Mouse (Mus musculus) frontal cortex, adult (tissue): ENCODE measurements around the gene Irf2.

ENCODE experiments used
- ATAC-seq: cut with Nextera tagmentation; 2 replicates; pipeline ENCODE4 v1.9.2; 2017; ENCODE audit warnings: mild to moderate bottlenecking, moderate library complexity, mixed read lengths; ENCODE audit not compliant: low TSS enrichment

Irf2 gene

DNA sequence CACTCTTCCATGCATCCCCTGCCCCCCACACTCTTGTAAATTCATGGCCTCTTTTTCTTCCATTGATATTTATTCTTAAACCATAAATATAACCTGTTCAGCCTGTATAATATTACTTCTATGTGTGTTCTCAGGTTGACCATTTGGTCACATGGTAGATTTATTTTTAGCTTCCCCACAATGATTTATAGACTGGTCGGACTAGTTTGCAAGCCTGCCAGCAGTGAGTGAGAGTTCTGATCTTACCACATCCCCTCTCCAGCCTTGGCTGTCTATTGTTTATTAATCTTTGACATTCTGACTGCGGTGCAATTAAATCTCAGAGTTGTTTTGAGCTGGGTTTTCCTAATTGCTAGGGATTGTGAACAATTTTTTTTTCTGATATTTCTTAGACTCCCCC lies 60.2 kb downstream of the Irf2 start:
- ATAC-seq, result no peak

DNA sequence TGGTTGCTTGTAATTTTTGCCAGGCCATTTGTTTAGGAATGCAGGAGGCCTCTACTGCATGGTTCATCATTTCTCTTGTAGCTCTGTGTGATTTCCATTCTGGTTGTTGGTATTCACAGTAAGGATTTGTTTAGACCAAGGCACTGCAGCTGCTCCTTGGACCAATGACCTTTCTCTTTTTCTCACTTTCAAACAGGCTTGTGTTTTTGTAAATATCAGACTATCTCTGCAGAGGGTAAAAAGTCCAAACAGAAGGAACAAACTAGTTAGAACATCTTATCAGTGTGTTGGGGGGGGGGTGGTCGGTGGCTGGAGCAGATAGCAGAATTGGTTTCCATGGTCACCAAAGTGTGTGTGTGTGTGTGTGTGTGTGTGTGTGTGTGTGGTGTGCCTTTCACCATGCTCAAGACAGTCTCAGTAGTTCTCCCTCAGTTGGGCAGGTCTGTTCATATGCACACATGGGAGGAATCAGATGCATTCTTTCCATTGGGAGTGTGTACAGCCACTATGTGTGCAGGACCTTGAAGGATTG lies 61.7 kb downstream of the Irf2 start:
- ATAC-seq, result no peak

DNA sequence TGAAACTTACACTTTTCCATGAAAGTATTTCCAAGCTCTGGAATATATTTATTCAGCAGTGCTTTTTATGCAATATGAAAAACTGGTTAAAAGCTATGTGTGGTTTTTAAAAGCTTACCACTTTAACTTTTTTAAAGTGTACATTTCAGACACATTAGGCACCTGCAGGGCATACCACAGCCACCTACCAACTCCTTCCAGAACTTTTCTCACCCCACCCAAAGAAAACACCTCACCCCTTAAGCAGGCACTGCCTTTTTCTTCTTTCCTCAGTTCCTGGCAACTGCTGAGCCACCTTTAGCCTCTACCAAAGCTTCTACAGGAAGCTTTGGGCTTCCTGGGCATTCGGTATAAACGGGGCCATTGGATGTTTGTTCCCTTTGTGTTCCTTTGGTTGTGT lies 62.5 kb downstream of the Irf2 start:
- no peak for ATAC-seq

DNA sequence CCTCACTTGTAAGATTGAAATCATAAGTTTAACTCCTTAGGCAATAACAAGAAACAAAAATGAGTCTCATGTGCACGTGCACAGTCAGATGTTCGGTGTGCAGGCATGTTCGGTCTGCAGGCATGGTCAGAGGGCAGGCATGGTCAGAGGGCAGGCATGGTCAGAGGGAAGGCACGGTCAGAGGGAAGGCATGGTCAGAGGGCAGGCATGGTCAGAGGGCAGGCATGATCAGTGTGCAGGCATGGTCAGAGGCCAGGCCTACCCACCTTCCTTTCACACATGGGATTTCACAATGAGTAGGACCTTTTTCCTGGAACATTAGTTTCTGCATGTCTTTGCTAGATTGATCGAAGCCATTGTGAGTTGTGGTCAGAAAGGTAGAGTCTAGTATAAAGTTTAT lies 65.2 kb downstream of the Irf2 start:
- ATAC-seq, result no peak

DNA sequence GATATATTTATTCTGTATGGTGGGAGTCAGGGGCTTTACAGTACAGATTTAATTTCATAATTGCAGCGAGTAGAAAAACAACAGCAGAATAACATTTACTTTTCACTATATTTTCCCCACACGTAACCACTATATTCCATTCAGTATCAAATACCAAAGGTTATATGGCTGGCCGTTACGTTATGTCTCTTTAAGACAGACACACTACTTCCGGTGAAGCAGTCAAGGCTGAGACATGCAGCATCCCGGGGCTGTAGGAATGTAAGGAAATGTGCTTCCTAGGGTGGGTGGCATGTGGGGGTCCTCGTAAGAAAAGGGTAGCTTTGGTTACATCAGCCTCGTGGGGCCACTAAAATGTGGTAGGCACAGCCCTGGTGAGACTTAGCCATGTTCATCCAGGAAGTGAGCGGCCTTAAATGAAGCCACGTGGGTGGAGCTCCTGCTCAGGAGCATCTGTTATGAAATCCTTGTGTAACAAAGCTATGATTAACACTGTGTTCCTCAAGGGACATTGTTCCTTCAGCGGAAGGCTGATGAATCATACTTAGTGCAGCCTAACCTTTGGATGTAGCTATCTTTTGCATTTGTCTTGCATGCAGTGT lies 71.6 kb downstream of the Irf2 start:
- peak; percentile 90 for ATAC-seq

DNA sequence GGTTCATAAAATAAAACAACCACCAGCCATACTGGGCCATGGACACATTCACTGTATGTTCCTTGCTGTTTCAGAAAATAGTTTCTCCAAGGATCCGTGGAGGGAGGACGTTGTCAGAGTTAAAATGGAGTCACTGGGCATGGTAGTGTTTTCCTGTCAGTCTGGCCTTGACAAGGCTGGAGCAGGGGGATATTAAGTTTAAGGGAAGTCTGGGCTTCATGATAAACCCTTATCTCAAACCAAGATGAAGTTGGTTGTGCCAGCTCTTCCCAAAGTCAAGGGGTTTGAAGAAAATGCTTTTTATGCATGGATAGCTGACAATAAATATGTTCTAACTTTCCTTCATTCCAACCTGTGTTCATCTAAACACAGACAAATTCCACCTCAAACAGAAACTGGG lies 72.4 kb downstream of the Irf2 start:
- ATAC-seq, result no peak

DNA sequence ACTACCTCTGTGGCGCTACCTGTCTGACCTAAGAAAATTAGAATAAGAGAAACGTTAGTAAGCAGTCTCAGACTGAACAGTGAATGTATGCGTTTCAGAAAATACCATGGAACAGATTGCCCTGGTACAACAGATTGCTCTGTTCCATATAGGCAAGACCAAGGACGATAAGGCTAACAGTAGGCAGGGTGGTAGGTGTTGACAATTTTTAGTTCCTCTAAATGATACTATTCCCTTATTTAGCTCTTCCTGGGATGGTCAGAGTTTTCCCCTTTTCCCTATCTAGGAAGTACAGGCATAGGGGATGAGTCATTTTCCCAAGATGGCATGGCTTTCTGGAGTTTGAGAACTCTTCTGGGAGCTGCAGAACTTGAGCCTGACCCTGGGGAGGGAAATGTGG lies 73.4 kb downstream of the Irf2 start:
- peak; percentile 71 for ATAC-seq

DNA sequence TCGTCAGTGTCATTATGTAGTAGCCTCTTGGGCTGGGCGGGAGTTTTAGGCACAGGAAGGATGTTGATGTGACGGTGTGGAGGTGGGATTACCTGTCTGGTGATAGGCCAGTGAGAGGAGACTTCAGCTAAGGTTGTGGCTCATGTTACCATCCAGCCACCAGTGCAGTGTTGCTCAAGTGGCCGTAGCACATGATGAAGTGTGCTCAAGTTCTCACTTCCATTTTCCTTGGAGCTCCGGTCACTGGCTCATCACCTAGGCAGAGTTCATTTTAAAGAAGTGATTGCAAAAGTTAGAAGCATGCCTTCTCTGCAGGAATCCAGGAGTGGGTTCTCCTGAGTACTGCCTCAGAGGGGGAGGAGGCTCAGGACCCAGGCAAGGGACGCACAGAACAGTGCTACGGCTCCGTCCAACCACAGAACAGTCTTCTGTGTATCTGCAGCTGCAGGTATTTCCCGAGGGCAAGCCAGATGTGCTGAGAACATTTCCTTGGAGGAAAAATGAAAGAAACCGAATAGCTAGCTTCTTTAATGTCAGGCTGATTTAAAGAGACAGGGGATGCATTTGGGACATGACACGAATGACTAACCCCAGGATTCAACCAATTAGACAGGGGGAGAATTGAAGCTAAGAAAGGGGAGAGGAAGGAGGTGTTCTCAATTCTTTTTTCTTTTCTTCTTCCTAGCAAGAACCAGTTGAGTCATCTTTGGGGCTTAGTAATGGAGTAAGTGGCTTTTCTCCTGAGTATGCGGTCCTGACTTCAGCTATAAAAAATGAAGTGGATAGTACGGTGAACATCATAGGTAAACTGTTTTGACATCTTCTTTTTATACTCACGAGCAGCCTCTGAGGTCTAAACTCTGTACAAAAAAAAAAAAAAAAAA lies 78.8 kb downstream of the Irf2 start:
- ATAC-seq, result no peak

DNA sequence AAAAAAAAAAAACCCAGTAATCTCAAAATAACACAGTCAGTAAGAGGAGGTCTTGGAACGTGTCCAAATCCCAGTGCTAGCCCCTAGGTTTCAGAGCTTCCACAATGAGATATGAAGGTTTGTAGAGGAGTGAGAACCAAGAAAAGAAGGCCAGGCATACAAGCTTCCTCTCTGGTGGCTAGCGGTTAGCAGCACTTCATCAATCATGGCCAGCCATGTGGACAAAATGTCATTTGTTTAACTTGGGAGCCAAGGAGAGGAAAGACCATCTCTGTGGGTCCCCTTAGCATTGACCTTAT lies 79.4 kb downstream of the Irf2 start:
- ATAC-seq, result no peak

DNA sequence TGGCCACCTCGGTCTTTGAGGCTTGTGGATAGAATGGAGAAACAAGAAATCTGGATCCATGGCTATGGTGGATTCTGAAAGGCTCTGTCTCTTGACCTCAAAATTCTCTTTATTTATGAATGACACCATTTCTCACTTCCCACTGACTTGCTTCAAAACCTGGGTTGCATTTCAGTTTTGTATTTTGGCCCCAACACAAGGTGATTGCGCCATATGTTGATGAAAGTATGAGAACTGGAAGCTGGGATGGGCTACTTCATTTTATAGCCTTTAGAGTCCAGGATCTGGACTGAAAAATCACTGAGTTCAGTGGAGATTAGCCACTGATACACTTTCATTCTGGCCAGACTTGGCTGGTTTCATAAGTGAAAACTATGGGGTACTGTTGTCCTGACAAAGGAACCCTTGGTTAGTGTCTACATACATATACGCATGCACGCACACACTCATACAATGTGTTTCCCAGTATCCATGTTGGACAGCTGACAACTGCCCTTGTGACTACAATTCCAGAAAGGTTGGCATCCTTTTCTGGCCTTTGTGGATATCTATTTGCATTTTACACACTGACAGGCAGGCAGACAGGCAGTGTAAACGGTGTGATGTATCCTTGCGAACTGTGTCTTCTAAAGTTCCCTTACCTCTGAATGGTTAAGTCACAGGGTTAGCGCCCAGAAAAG lies 89.3 kb downstream of the Irf2 start:
- ATAC-seq, result peak; percentile 41; the same call in 1 of the 2 replicates

DNA sequence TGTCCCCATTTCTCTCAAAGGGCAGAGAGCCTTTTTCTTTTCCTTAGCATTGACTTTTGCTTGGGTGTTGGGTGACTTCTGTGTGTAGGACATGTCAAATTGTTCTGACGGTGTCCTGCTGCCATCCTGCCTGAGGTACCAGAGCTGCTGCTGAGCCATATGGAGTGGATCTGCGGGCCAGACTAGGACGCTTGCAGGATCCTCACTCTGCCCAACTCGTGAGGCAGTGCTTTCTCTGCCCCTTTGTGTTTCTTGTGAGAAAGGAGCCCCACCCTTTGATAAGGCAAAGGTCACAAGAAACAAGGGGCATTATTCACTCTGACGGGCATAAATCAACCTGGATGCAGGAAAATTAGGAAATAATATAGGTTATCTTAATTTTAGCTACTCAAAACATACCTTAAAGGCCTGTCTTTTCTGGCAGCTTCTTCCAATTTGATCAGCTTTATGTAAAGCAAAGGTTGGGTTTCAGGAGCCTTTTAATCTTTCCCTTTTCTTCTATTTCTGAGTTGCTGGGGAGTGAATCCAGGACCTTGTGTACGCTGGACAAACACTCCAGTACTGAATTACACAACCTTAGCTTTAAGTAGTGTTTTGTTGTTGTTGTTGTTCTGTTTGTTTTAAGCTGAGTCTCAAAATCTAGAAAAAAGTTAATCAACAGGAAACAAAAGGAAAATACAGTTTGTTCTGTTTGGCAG lies 90.0 kb downstream of the Irf2 start:
- ATAC-seq, result no peak

DNA sequence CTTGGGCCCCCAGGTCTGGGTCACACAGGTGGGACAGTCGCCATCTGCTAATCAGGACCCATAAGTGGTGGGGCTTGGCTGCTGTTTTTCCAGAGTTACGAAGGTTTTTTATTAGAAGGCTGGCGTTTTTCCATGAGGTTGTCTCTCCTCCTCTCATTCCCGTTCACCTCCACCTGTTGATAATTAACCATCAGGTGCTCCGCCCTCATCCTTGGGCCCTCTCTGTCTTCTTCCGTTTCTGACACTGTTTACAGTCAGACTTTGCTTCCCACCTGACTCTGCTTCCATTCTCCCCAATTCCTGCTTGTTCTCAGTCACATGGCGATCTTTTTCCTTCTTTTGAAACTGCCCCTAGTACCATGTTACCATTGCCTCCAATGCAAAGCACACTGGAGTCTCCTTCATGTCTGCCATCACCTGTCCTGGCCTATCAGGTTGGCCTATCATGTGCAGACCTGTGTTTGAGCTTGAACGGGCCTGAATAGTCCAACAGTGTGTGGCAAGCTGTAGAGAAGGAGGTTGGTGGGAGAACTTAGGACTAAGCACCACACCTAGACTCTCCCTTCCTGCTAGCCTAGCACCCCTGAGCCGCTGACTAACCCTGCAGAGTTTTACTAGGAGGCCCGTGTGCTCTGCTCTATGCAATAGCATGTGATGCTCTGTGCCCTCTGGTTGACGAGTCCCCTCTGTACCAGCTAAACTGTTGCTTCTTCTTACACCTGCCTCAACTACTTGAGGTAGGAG lies 90.8 kb downstream of the Irf2 start:
- ATAC-seq, result no peak

DNA sequence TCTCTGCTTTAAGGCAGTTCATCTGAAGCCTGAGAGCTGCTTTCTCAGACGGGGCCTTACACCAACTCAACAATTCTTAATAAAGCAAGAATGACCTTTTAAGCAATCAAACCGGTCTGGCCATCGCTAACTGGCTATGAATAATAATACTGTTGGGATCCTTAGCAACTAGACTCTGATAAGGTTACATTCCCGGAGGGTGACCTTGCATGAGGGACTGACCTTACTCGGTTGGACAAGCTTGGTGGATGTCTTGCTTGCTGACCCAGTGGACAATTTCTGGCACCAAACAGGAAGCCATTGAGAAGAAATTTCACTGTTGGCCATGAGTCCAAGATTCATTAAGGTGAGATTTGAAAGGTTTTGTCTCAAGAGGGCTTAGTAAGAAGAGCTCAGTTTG lies 92.4 kb downstream of the Irf2 start:
- no peak for ATAC-seq

DNA sequence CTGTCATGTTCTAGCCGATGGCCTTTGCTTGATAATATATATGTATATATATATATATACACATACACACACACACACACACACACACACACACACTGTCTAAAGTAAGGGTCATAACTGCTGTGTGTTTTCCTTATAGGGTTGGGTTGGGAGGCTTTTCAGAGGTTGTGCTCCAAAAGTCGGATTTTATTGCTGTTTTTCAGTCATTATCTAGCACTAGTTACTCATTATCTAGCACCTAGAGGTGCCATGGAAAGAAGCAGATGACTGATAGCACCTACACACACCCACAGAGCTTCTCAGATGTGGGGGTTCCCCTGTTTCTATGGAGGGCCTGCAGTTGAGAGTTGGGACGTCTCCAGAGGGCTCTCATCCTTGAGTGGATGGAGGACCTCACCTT lies 92.9 kb downstream of the Irf2 start:
- no peak for ATAC-seq

DNA sequence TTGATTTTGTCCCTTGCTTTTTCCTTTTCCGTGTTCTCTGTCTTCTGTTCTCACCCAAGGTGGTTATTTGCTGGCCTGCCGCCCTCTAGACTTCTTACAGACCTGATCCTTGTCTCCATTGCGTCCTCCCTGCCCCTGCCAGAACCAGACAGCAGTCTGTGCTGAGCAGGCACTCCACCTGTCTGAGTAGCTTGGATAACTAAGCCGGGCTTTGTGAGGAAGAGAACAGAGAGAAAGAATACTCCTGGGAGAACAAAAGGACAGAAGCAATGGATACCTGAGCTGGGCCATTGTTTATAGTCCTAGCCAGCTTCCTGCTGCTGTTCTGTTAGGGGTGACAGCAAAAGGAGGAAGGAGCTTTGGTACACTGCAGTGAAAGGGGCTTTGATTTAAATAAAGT lies 94.2 kb downstream of the Irf2 start:
- no peak for ATAC-seq

DNA sequence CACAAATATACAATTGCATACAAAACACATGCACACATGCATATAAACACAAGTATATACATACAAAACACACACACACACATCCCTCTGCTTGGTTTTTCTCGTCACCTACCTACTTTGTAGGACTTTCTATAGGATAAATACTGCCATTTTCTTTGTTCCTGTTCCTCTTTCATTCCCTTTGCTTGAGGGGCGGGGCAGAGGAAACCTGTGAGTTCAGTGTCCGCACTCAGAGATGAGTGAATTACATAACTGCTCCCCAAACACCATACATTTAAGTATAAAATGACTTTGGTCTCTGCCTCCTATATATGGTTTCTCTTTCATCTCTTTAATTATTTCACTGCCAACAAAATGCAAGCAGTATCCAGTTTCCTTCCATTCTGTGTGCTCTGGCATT lies 94.9 kb downstream of the Irf2 start:
- no peak for ATAC-seq

DNA sequence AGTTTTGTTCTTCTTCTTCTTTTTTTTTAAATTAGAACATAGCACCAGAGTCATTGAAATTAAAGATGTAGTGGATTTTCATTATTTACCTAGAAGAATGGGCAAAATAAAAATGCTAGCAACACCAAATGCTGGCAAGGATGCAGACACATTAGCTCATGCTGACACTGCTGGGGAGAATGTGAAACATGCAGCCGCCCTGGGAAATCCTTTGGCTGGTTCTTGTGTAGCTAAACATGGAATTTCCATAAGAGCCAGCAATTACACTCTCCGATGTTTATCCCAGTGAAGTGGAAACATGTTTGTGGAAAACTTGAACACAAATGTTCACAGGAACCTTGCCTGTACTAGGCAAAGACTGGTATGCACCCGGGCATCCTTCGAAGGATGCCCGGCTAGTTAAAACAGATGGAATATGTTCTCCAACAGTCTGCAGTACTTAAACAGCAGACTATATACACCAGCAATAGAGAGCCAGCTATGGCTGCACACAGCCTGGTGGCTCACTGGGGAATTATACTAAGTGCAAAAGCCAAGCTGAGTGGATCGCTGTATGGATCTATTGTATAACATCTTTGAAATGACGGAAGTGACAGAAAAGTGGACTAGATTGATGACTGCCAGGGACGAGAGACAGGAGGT lies 96.6 kb downstream of the Irf2 start:
- 0 out of 2 replicates have a peak, but pooled peaks have one; percentile 17 for ATAC-seq

DNA sequence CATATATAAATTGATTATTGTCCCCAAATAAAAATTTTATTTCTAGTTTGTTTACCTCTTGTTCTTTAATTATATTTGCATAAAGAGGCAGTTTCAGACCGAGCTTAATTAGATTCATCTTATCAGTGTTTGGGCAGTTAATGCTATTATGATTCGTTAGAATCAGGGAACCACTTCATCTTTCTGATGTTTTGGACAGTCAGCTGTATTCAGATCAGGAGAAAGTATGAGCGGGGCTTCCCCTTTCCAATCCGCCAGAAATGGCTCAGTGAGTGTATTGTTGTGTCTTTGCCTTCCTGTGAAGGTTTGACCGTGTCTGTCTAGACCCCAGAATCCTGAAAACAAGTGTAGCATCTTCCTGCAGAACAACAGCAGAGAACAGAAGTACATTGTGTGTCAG lies 97.4 kb downstream of the Irf2 start:
- no peak for ATAC-seq

DNA sequence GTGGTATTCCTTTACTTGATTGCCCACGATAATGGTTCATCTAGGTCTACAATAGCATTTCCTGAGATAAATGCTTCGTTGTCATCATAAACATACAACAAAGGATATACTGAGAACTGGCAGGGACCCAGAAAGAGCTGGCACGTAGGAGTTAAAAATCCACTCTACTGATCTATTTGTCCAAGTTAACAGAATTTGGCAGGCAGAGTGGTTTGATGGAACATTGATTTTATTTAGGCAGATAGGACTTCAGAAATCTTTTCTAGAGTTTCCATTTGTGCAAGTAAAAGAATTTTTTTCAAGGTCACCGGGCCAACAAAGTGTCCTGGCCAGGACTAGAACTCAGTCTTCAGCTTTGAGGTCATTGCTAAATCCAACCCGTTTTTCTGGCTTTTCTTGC lies 98.5 kb downstream of the Irf2 start:
- ATAC-seq, result no peak

DNA sequence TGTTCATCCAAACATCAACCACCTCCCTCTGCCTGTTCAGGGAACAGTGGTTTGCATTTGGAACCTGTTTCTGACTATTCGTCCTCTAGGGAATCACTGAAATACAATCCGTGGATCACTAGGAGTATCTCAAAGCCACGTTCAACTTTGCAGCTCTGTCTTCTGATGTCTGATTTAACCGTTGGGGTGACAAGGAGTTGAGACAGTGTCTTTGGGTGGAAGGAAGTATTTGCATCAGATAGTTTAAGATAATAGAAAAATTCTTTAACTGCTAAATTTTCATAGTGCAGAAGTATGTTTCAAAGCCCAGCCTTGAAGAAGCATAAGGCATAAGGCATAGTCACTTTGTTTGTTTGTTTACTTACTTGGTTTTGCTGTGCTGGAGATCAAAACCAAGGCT lies 100.9 kb downstream of the Irf2 start:
- no peak for ATAC-seq

DNA sequence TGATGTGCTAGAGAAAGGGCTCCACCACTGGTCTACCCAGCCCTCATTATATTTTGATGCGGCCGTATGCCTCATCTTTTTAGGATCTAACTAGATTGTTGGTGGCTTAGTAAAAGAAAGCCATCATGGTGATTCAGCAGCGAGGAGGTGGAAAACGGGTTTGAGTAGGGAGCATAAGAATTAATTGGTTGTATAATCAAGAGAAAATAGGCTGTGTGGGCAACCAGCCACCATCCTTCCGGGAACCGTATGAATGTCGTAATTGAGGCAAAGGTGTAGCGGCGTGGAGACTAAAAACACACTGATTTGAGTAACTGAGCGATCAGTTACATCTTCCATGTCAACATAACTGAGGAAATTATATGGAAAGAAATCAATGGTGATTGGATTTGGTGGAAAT lies 101.3 kb downstream of the Irf2 start:
- peak; percentile 38; the same call in 1 of the 2 replicates for ATAC-seq
